Mouse (Mus musculus): Measurements from ENCODE around the gene Hils1.

The Hils1 gene

GRCm38 (mm10) chr11:94967419-94967818 lies at the start of gene Hils1:
Gene Hils1, plus strand, starts transcription at chr11:94967593.
- DNase-seq (ENCODE audit: low spot score) = no peak

GRCm38 (mm10) chr11:94917717-94918116 lies 49.7 kb upstream of the Hils1 start:
- DNase-seq (ENCODE audit: low spot score) = no peak

GRCm38 (mm10) chr11:94920996-94921401 lies 46.4 kb upstream of the Hils1 start:
- DNase-seq (ENCODE audit: low spot score) = no peak

- no peak for DNase-seq (ENCODE audit: low spot score)
Measured at GRCm38 (mm10) chr11:94924977-94925376, 42.4 kb upstream of the Hils1 start.

- peak; percentile 66 for DNase-seq (ENCODE audit: low spot score)
Measured at GRCm38 (mm10) chr11:94926431-94926830, 41.0 kb upstream of the Hils1 start.

- peak; percentile 59 for DNase-seq (ENCODE audit: low spot score)
Measured at GRCm38 (mm10) chr11:94927771-94928291, 39.6 kb upstream of the Hils1 start.

- DNase-seq (ENCODE audit: low spot score) = peak; percentile 84
Measured at GRCm38 (mm10) chr11:94928820-94929219, 38.6 kb upstream of the Hils1 start.

- no peak for DNase-seq (ENCODE audit: low spot score)
Measured at GRCm38 (mm10) chr11:94929599-94929998, 37.8 kb upstream of the Hils1 start.

- no peak for DNase-seq (ENCODE audit: low spot score)
Measured at GRCm38 (mm10) chr11:94930151-94930550, 37.2 kb upstream of the Hils1 start.

- no peak for DNase-seq (ENCODE audit: low spot score)
Measured at GRCm38 (mm10) chr11:94933584-94933983, 33.8 kb upstream of the Hils1 start.

GRCm38 (mm10) chr11:94934526-94934925 lies 32.9 kb upstream of the Hils1 start:
- no peak for DNase-seq (ENCODE audit: low spot score)

GRCm38 (mm10) chr11:94936045-94936444 lies 31.3 kb upstream of the Hils1 start, which contains the start of gene Col1a1:
Gene Col1a1, plus strand, starts transcription at chr11:94936224.
- DNase-seq (ENCODE audit: low spot score) = peak; percentile 60

- peak; percentile 94 for DNase-seq (ENCODE audit: low spot score)
Measured at GRCm38 (mm10) chr11:94936851-94937295, 30.5 kb upstream of the Hils1 start.

- no peak for DNase-seq (ENCODE audit: low spot score)
Measured at GRCm38 (mm10) chr11:94937335-94937781, 30.0 kb upstream of the Hils1 start.

GRCm38 (mm10) chr11:94937787-94938186 lies 29.6 kb upstream of the Hils1 start:
- DNase-seq (ENCODE audit: low spot score) = no peak

GRCm38 (mm10) chr11:94938296-94938695 lies 29.1 kb upstream of the Hils1 start:
- no peak for DNase-seq (ENCODE audit: low spot score)

- peak; percentile 84 for DNase-seq (ENCODE audit: low spot score)
Measured at GRCm38 (mm10) chr11:94939280-94939679, 28.1 kb upstream of the Hils1 start.

- no peak for DNase-seq (ENCODE audit: low spot score)
Measured at GRCm38 (mm10) chr11:94941121-94941520, 26.3 kb upstream of the Hils1 start.

GRCm38 (mm10) chr11:94941776-94942175 lies 25.6 kb upstream of the Hils1 start:
- no peak for DNase-seq (ENCODE audit: low spot score)

GRCm38 (mm10) chr11:94942282-94943023 lies 24.9 kb upstream of the Hils1 start:
- peak; percentile 47 for DNase-seq (ENCODE audit: low spot score)

- no peak for DNase-seq (ENCODE audit: low spot score)
Measured at GRCm38 (mm10) chr11:94943054-94943453, 24.3 kb upstream of the Hils1 start.

- DNase-seq (ENCODE audit: low spot score) = no peak
Measured at GRCm38 (mm10) chr11:94944295-94944694, 23.1 kb upstream of the Hils1 start.

GRCm38 (mm10) chr11:94945236-94945635 lies 22.2 kb upstream of the Hils1 start:
- DNase-seq (ENCODE audit: low spot score) = no peak

- DNase-seq (ENCODE audit: low spot score) = no peak
Measured at GRCm38 (mm10) chr11:94952169-94952568, 15.2 kb upstream of the Hils1 start.
